Mouse (Mus musculus) CH12.LX (cell line): ENCODE measurements at regions not wholly inside any gene's neighbourhood (a gene's known extent, or its start where the extent isn't known, plus 50 kb on each side); places are given as distances from the start of the nearest gene placed in this dataset.

Experiments
- DNase-seq: peaks from one replicate; pipeline ENCODE4 v3.0.0-alpha.2; 2013; ENCODE audit errors: extremely low read depth
- H3K27ac ChIP-seq: 2 replicates; pipeline ENCODE4 v1.5.1; 2012; ENCODE audit warnings: low read depth, mild to moderate bottlenecking, control low read depth, moderate library complexity; ENCODE audit not compliant: insufficient read depth
- H3K27me3 ChIP-seq: replicated peaks from 2 replicates; pipeline ENCODE3; 2012; ENCODE audit warnings: inconsistent platforms
- H3K36me3 ChIP-seq, 2 experiments: replicated peaks in 1 of 2; 2 replicates each; pipeline versions ENCODE3 to v1.6.1; 2012; ENCODE audit warnings: inconsistent platforms in 1 of 2, low read length in 1 of 2, mild to moderate bottlenecking in 1 of 2, mixed read lengths in 1 of 2, moderate library complexity in 1 of 2; ENCODE audit not compliant: control insufficient read depth in 1 of 2, insufficient read depth in 1 of 2
- H3K4me1 ChIP-seq, 2 experiments: 2 replicates each; pipeline ENCODE4 v1.6.1; 2012; ENCODE audit warnings: inconsistent platforms in 1 of 2, moderate library complexity in 1 of 2; ENCODE audit not compliant: insufficient read depth in 2 of 2, control insufficient read depth in 1 of 2
- H3K4me2 ChIP-seq: 2 replicates; pipeline ENCODE4 v1.6.1; 2012; ENCODE audit warnings: low read depth, mild to moderate bottlenecking, control low read depth; ENCODE audit not compliant: poor library complexity, insufficient read depth, severe bottlenecking
- H3K4me3 ChIP-seq, 3 experiments: fragments of 150-350 bp in 1 of 3; sonication (generic) in 1 of 3; replicated peaks in 1 of 3; 2 replicates each; pipeline versions ENCODE3 to v1.5.1; 2011 to 2012; ENCODE audit warnings: low read depth in 2 of 3, low read length in 2 of 3, mild to moderate bottlenecking in 2 of 3, moderate library complexity in 2 of 3, control low read depth in 1 of 3, improper control_type of control experiment in 1 of 3, inconsistent platforms in 1 of 3, mixed read lengths in 1 of 3; ENCODE audit not compliant: poor library complexity in 1 of 3
- H3K79me2 ChIP-seq: replicated peaks from 2 replicates; pipeline ENCODE4 v1.6.1; 2012; ENCODE audit warnings: mild to moderate bottlenecking, moderate library complexity; ENCODE audit not compliant: control insufficient read depth, poor library complexity, insufficient read depth, severe bottlenecking; ENCODE audit errors: extremely low read depth
- H3K9ac ChIP-seq: 2 replicates; pipeline ENCODE4 v1.6.1; 2012; ENCODE audit warnings: low read depth, mild to moderate bottlenecking, control low read depth, moderate library complexity; ENCODE audit not compliant: insufficient read depth
- H3K9me3 ChIP-seq: replicated peaks from 2 replicates; pipeline ENCODE3; 2012; ENCODE audit warnings: low read length, inconsistent platforms, mixed read lengths
- CHD1 ChIP-seq: IDR thresholded peaks from 2 replicates; pipeline ENCODE4 v1.6.1; 2012; ENCODE audit warnings: low read depth, low read length, improper control_type of control experiment, inconsistent platforms
- CTCF ChIP-seq, 2 experiments: IDR thresholded peaks in 1 of 2; conservative IDR thresholded peaks in 1 of 2; 2 replicates each; pipeline ENCODE4 v1.5.1; 2011 to 2012; ENCODE audit warnings: low read depth in 2 of 2, low read length in 2 of 2, improper control_type of control experiment in 1 of 2, inconsistent platforms in 1 of 2, mild to moderate bottlenecking in 1 of 2, moderate library complexity in 1 of 2
- ELF1 ChIP-seq: IDR thresholded peaks from 2 replicates; pipeline ENCODE4 v1.6.1; 2014; ENCODE audit warnings: low read depth, mild to moderate bottlenecking, inconsistent platforms, low read length, improper control_type of control experiment
- GABPA ChIP-seq: IDR thresholded peaks from 2 replicates; pipeline ENCODE4 v1.6.1; 2012; ENCODE audit warnings: low read depth, low read length, improper control_type of control experiment, inconsistent platforms; ENCODE audit not compliant: insufficient replicate concordance
- HCFC1 ChIP-seq: IDR thresholded peaks from 2 replicates; pipeline ENCODE4 v1.6.1; 2012; ENCODE audit warnings: low read depth, mild to moderate bottlenecking, inconsistent platforms, low read length, improper control_type of control experiment
- JUND ChIP-seq: conservative IDR thresholded peaks from 2 replicates; pipeline ENCODE4 v1.6.1; 2011; ENCODE audit warnings: low read depth, low read length, improper control_type of control experiment
- KAT2A ChIP-seq: IDR thresholded peaks from 2 replicates; pipeline ENCODE4 v1.6.1; 2012; ENCODE audit warnings: low read length, improper control_type of control experiment, inconsistent platforms; ENCODE audit not compliant: insufficient replicate concordance
- MYC ChIP-seq: IDR thresholded peaks from 2 replicates; pipeline ENCODE4 v1.6.1; 2011; ENCODE audit warnings: low read depth, mild to moderate bottlenecking, improper control_type of control experiment, low read length
- NELFE ChIP-seq: IDR thresholded peaks from 2 replicates; pipeline ENCODE4 v1.6.1; 2011; ENCODE audit warnings: low read depth, low read length, improper control_type of control experiment
- POLR2A ChIP-seq: IDR thresholded peaks from 2 replicates; pipeline ENCODE4 v1.6.1; 2011; ENCODE audit warnings: low read depth, mild to moderate bottlenecking, improper control_type of control experiment, low read length
- RCOR1 ChIP-seq: conservative IDR thresholded peaks from 2 replicates; pipeline ENCODE4 v1.6.1; 2012; ENCODE audit warnings: low read depth, mild to moderate bottlenecking, inconsistent platforms, low read length, improper control_type of control experiment
- UBTF ChIP-seq: IDR thresholded peaks from 2 replicates; pipeline ENCODE4 v1.6.1; 2012; ENCODE audit warnings: low read depth, mild to moderate bottlenecking, inconsistent platforms, low read length, improper control_type of control experiment, moderate library complexity
- ZC3H11A ChIP-seq: IDR thresholded peaks from 2 replicates; pipeline ENCODE4 v1.6.1; 2012; ENCODE audit warnings: low read depth, mild to moderate bottlenecking, inconsistent platforms, low read length, improper control_type of control experiment
- dilution Hi-C: fragments of 300-500 bp; cut with MboI; formaldehyde crosslinking; loops from 2 replicates; pipeline ENCODE4 v1.14.3; 2020; ENCODE audit warnings: low sequenced_read_pairs; ENCODE audit not compliant: extremely low pct_unique_long_range_greater_than_20kb, extremely low pct_ligation_motif_present
- in situ Hi-C: fragments of 300-500 bp; cut with MboI; formaldehyde crosslinking; loops from 3 replicates; pipeline ENCODE4 v1.14.3; 2019; ENCODE audit warnings: low sequenced_read_pairs, low pct_ligation_motif_present, low pct_unique_long_range_greater_than_20kb, mixed read lengths

GRCm38 (mm10) chr10:17235955-17236650 lies 486.9 kb upstream of the Cited2 start:
- H3K4me2 ChIP-seq, result no peak overlapping the region
- peaks cover 0 to 6% of the 10 kb centered on the region in 2 experiments; a peak in 3 of 4 replicates for H3K4me1 ChIP-seq
- in situ Hi-C loops (no loop called here), dilution Hi-C loops (no loop called here)
- no peak overlapping the region for H3K4me3 ChIP-seq
- no peak overlapping the region for H3K27ac ChIP-seq
- H3K27me3 ChIP-seq, result no peaks in the 10 kb centered on the region
- no peaks in the 10 kb centered on the region for H3K36me3 ChIP-seq
- no peak for DNase-seq
- no peaks in the 10 kb centered on the region for H3K79me2 ChIP-seq
- TF ChIP-seq MYC, result no peak
- TF ChIP-seq ELF1, result no peak
- no peak overlapping the region for H3K9ac ChIP-seq
- no peaks in the 10 kb centered on the region for H3K9me3 ChIP-seq

DNA sequence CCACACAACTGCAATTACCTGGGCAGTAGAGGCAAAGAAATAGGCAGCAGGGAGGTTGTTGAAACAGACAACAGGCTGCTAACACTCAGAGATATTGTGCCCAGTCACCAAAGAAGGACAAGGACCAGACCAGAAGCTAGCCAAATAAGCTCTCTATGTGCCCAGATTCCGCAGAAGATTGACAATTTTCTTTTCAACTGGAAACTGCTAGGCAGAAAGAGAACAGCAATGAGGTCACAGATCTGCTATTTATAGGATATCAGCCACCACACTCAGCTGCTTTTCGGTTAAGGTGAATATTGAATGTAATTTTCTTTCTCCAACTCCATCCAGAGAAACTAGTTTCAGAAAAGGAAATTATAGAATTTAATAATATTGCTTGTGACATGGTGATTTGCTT lies 486.3 kb upstream of the Cited2 start:
- Histone ChIP-seq H3K4me3 (no peak overlapping the region), H3K79me2 (no peaks in the 10 kb centered on the region), H3K27me3 (no peaks in the 10 kb centered on the region), H3K9ac (no peak overlapping the region), H3K4me2 (no peak overlapping the region), H3K27ac (no peak overlapping the region), H3K9me3 (no peaks in the 10 kb centered on the region), H3K4me1 (peaks cover 0 to 6% of the 10 kb centered on the region in 2 experiments; a peak in 3 of 4 replicates), H3K36me3 (no peaks in the 10 kb centered on the region)
- dilution Hi-C loops (no loop called here), in situ Hi-C loops (no loop called here)
- no peak for DNase-seq
- no peak for TF ChIP-seq POLR2A
- no peak for TF ChIP-seq JUND
- no peak for TF ChIP-seq NELFE
- TF ChIP-seq RCOR1, result no peak
- TF ChIP-seq CHD1, result no peak
- TF ChIP-seq CTCF (conservative IDR thresholded peaks at IDR 0.05 in 1 of 2, IDR thresholded peaks at IDR 0.05 in 1 of 2; ENCODE audit: low read depth in 2 of 2, low read length in 2 of 2), result no peak
- no peak for TF ChIP-seq UBTF

- in situ Hi-C loops, result no loop called here
- no peak overlapping the region for H3K27ac ChIP-seq
Observed at GRCm38 (mm10) chr10:17237463-17237862, 485.6 kb upstream of the Cited2 start.

More at GRCm38 (mm10) chr10:17237463-17237862, 485.6 kb upstream of the Cited2 start:
- Histone ChIP-seq H3K36me3 (no peaks in the 10 kb centered on the region), H3K9me3 (no peaks in the 10 kb centered on the region), H3K4me2 (no peak overlapping the region), H3K27me3 (no peaks in the 10 kb centered on the region), H3K4me3 (no peak overlapping the region), H3K79me2 (no peaks in the 10 kb centered on the region), H3K9ac (no peak overlapping the region), H3K4me1 (peaks cover 0 to 3% of the 10 kb centered on the region in 2 experiments; a peak in 1 of 4 replicates)
- TF ChIP-seq GABPA, result no peak
- no peak for TF ChIP-seq KAT2A
- no peak for TF ChIP-seq HCFC1
- TF ChIP-seq ZC3H11A, result no peak
- DNase-seq, result no peak
- dilution Hi-C loops, result no loop called here
